Mouse (Mus musculus): ENCODE data around the gene Sema3e. TPM values are rescaled to one million over a fixed set of nuclear protein-coding genes. Genes with fewer than 3 reads are reported as not detected.

The Sema3e gene
- polyA plus RNA-seq, 1 experiment, result not detected

GRCm38 (mm10) chr5:14109001-14109400, 83.9 kb downstream of the Sema3e start:
- H3K4me3 ChIP-seq (ENCODE audit: insufficient read depth, low read length), result no peak overlapping the region
- H3K27ac ChIP-seq (ENCODE audit: insufficient read depth, low read depth, low read length), result no peak overlapping the region
- TF ChIP-seq POLR2A (IDR thresholded peaks at IDR 0.05; ENCODE audit: borderline replicate concordance, low read depth, low read length) (no peak), CTCF (IDR thresholded peaks at IDR 0.05; ENCODE audit: low read depth, low read length) (no peak)
- H3K4me1 ChIP-seq (ENCODE audit: control insufficient read depth, insufficient read depth, low read length), result no peaks in the 10 kb centered on the region

DNA sequence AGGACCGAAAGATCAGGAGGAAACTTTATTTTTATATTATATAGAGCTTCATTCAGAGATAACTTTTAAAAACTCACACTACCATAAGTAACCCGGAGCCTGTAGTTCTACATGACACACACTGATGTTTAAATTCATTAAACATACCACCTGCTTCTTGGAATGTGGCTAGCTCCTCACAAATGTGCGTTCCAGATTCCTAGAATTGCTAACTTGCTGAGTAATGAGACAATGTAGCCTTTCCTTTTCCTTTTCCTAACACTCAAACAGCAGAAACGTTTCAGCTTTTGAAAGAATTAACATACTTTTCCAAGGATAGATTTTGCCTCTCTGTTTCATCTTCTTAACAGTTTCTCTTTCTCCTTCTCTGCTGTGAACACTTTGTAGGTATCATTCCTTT, 86.3 kb downstream of the Sema3e start:
- TF ChIP-seq CTCF (IDR thresholded peaks at IDR 0.05; ENCODE audit: low read depth, low read length) (no peak), POLR2A (IDR thresholded peaks at IDR 0.05; ENCODE audit: borderline replicate concordance, low read depth, low read length) (no peak)
- no peak overlapping the region for H3K27ac ChIP-seq (ENCODE audit: insufficient read depth, low read depth, low read length)
- no peaks in the 10 kb centered on the region for H3K4me1 ChIP-seq (ENCODE audit: control insufficient read depth, insufficient read depth, low read length)
- H3K4me3 ChIP-seq (ENCODE audit: insufficient read depth, low read length), result no peak overlapping the region

DNA sequence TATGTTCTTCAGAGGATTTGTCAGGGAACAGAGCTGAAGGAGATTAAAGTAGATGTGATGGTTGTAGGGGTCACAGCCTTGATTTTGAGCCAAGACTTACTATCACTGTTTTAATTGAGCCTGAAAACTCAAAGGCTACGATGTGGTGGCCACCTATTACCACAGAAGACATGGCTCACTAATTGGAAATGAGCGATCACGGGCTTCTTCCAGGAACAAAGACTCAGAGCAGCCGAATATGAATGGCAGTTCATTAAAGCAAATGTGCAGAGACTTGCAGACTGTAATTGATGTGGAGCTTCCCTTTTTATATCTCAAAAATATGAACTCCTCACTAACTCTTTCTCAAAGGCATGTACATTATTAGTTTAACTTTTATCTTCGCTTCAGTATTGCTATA, 96.8 kb downstream of the Sema3e start:
- H3K4me3 ChIP-seq (ENCODE audit: insufficient read depth, low read length), result no peak overlapping the region
- no peak for TF ChIP-seq POLR2A (IDR thresholded peaks at IDR 0.05; ENCODE audit: borderline replicate concordance, low read depth, low read length)
- no peak for TF ChIP-seq CTCF (IDR thresholded peaks at IDR 0.05; ENCODE audit: low read depth, low read length)
- H3K27ac ChIP-seq (ENCODE audit: insufficient read depth, low read depth, low read length), result no peak overlapping the region
- no peaks in the 10 kb centered on the region for H3K4me1 ChIP-seq (ENCODE audit: control insufficient read depth, insufficient read depth, low read length)

- Histone ChIP-seq H3K27ac (ENCODE audit: insufficient read depth, low read depth, low read length) (no peak overlapping the region), H3K4me1 (ENCODE audit: control insufficient read depth, insufficient read depth, low read length) (no peaks in the 10 kb centered on the region), H3K4me3 (ENCODE audit: insufficient read depth, low read length) (no peak overlapping the region)
- TF ChIP-seq CTCF (IDR thresholded peaks at IDR 0.05; ENCODE audit: low read depth, low read length) (no peak), POLR2A (IDR thresholded peaks at IDR 0.05; ENCODE audit: borderline replicate concordance, low read depth, low read length) (no peak)
Measured at GRCm38 (mm10) chr5:14126591-14126990, 101.5 kb downstream of the Sema3e start.

GRCm38 (mm10) chr5:14135929-14136328, 110.9 kb downstream of the Sema3e start:
- Histone ChIP-seq H3K4me1 (ENCODE audit: control insufficient read depth, insufficient read depth, low read length) (no peaks in the 10 kb centered on the region), H3K27ac (ENCODE audit: insufficient read depth, low read depth, low read length) (no peak overlapping the region), H3K4me3 (ENCODE audit: insufficient read depth, low read length) (no peak overlapping the region)
- TF ChIP-seq POLR2A (IDR thresholded peaks at IDR 0.05; ENCODE audit: borderline replicate concordance, low read depth, low read length), result no peak
- TF ChIP-seq CTCF (IDR thresholded peaks at IDR 0.05; ENCODE audit: low read depth, low read length), result no peak

DNA sequence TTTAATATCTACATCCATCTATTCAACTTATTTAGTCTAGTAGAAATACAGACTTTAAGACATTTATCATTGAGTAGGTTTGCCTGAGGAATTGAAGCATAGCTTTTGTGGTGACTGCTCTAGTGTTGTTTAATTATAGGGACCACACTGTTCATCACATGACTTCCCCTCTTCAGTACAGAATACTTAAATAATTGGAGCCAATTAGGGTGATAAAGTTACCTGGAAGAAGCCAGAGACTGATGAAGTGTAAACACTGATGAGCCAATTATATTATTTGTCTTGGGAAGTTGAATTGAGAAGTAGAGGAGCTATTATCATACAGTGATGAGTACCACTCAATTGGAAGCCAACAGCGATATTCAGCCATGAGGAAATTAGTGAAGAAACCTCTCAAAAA, 113.6 kb downstream of the Sema3e start:
- Histone ChIP-seq H3K4me3 (ENCODE audit: insufficient read depth, low read length) (no peak overlapping the region), H3K27ac (ENCODE audit: insufficient read depth, low read depth, low read length) (no peak overlapping the region), H3K4me1 (ENCODE audit: control insufficient read depth, insufficient read depth, low read length) (no peaks in the 10 kb centered on the region)
- TF ChIP-seq POLR2A (IDR thresholded peaks at IDR 0.05; ENCODE audit: borderline replicate concordance, low read depth, low read length) (no peak), CTCF (IDR thresholded peaks at IDR 0.05; ENCODE audit: low read depth, low read length) (no peak)

GRCm38 (mm10) chr5:14162579-14162978, 137.5 kb downstream of the Sema3e start:
- TF ChIP-seq POLR2A (IDR thresholded peaks at IDR 0.05; ENCODE audit: borderline replicate concordance, low read depth, low read length) (no peak), CTCF (IDR thresholded peaks at IDR 0.05; ENCODE audit: low read depth, low read length) (no peak)
- H3K27ac ChIP-seq (ENCODE audit: insufficient read depth, low read depth, low read length), result no peak overlapping the region
- H3K4me3 ChIP-seq (ENCODE audit: insufficient read depth, low read length), result no peak overlapping the region
- no peaks in the 10 kb centered on the region for H3K4me1 ChIP-seq (ENCODE audit: control insufficient read depth, insufficient read depth, low read length)

DNA sequence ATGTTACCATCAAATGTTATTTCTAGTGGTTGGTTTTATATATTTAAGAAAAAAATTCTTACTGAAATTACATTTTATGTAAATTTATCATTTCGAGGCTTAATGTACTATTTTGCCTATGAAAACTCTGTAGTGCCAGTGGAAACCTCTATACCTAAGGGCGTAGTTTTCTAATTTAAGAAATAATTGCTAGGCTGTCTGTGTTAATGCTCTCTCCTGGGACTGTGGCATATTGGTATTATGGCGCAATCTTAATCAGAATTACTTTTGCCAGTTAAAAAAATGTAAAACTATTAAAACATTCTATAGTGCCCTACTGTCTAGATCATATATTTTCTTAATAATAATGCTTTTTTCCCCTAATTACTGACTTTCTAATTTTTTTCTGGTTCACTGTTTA, 138.2 kb downstream of the Sema3e start:
- TF ChIP-seq POLR2A (IDR thresholded peaks at IDR 0.05; ENCODE audit: borderline replicate concordance, low read depth, low read length) (no peak), CTCF (IDR thresholded peaks at IDR 0.05; ENCODE audit: low read depth, low read length) (no peak)
- Histone ChIP-seq H3K4me3 (ENCODE audit: insufficient read depth, low read length) (no peak overlapping the region), H3K4me1 (ENCODE audit: control insufficient read depth, insufficient read depth, low read length) (no peaks in the 10 kb centered on the region), H3K27ac (ENCODE audit: insufficient read depth, low read depth, low read length) (no peak overlapping the region)

DNA sequence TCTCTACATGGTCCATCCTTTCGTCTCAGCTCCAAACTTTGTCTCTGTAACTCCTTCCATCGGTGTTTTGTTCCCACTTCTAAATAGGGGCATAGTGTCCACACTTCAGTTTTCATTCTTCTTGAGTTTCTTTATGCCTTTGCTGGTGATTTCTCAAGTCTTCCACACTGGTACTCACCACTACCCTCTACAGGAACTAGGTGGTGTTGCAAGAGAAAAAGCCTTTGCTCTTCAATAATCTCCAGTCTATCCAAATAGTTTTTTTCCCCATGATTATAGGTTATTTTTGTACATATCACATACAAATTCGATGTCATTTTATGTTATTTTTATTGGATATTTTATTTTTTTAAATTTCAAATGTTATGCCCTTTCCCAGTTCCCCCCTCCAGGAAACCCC, 142.7 kb downstream of the Sema3e start:
- H3K4me1 ChIP-seq (ENCODE audit: control insufficient read depth, insufficient read depth, low read length), result no peaks in the 10 kb centered on the region
- TF ChIP-seq CTCF (IDR thresholded peaks at IDR 0.05; ENCODE audit: low read depth, low read length) (no peak), POLR2A (IDR thresholded peaks at IDR 0.05; ENCODE audit: borderline replicate concordance, low read depth, low read length) (no peak)
- H3K4me3 ChIP-seq (ENCODE audit: insufficient read depth, low read length), result no peak overlapping the region
- no peak overlapping the region for H3K27ac ChIP-seq (ENCODE audit: insufficient read depth, low read depth, low read length)

DNA sequence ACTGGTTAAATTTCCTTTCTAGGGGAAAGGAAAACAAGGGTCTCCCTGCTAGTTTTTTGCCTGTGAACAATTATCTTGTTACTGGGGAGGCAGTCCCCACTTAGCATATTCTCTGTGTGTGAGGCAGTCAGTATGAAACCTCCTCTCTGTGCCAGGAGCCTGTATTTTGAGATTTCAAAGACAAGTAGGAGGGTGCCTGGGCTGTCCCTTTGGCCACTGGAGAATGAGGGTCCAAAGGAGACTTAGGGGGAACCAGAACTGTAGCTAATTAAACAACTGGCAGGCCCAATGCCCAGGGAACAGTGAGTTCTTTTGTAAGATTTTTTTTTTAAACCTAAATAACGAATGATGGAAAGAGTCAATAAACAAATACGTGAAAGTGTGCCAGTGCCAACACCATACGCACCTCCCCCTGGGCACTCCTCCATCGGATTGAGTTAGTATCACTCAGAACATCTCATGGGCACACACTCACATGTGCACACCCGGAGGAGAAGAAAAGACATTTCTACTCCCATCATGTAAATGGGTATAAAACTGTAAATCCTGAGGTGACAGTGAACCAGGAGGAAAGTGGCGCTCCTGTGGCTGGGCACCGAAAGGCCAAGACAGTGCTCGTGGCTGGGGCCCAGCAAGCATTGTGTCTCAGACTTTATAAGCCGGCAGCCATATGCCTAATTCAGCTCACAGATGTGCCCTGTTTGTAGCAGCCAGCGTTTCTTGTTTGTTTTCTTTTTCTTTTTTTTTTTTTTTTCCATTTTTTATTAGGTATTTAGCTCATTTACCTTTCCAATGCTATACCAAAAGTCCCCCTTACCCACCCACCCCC, 148.5 kb downstream of the Sema3e start:
- Histone ChIP-seq H3K27ac (ENCODE audit: insufficient read depth, low read depth, low read length) (no peak overlapping the region), H3K4me1 (ENCODE audit: control insufficient read depth, insufficient read depth, low read length) (no peaks in the 10 kb centered on the region), H3K4me3 (ENCODE audit: insufficient read depth, low read length) (no peak overlapping the region)
- TF ChIP-seq CTCF (IDR thresholded peaks at IDR 0.05; ENCODE audit: low read depth, low read length) (no peak), POLR2A (IDR thresholded peaks at IDR 0.05; ENCODE audit: borderline replicate concordance, low read depth, low read length) (no peak)
